In the genomic region with DNA sequence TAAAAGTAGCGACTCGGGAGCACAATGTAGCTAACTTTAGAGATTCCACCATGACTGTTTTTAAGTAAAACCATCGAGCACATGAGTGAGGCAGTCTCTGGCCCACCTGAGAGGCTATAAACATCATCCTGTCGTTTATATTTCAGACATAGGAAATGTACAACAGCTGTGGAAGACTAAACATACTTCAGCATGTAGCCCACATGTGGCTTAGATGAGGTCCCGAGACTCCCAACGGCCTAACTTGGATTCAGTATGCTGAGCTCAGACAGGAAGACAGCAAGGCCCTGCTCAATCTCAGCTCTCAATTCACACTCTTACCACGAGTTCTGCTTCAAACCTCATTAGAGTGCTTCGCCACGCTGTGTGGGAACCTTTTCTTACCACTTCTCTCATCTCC, we compare ENCODE assay signal across 18 mouse cellular contexts. TPM values are rescaled to one million over a fixed set of nuclear protein-coding genes. Genes with fewer than 3 reads are reported as not detected.
DNase-seq lines count a peak whose midpoint lies in the region; ATAC-seq and TF ChIP-seq lines count a peak whose summit lies in the region.
"Had no signal": no experiment of that assay in that cellular context is flagged by ENCODE, and none has a peak within 500 bp of the region (broad histone marks: within the 10 kb centered on the region; RNA-seq: fewer than 3 reads in every experiment).

No protein-coding gene starts in this region.

- 37% methylated on average over 9 of the region's 9 CpGs for WGBS in stomach, embryonic 14.5 days
- 49% methylated on average over 9 of the region's 9 CpGs for WGBS in stomach, postnatal 0 days
- 23% methylated on average over 9 of the region's 9 CpGs for WGBS in embryonic facial prominence, embryonic 14.5 days
- WGBS in limb, embryonic 12.5 days = 25% methylated on average over 9 of the region's 9 CpGs

- H3K9ac ChIP-seq in stomach, embryonic 14.5 days (replicated peaks; ENCODE audit: low read depth, low read length) = no peak overlapping the region
- H3K9ac ChIP-seq in stomach, postnatal 0 days (ENCODE audit: low read length) = no peak overlapping the region
- no peak overlapping the region for H3K9ac ChIP-seq in embryonic facial prominence, embryonic 14.5 days (ENCODE audit: low read depth, low read length)
- no peak overlapping the region for H3K9ac ChIP-seq in limb, embryonic 12.5 days (replicated peaks)
- H3K9ac ChIP-seq: forebrain, embryonic 13.5 days; heart, embryonic 12.5 days; liver, embryonic 15.5 days; neural tube, embryonic 12.5 days had no signal

- no peaks in the 10 kb centered on the region for H3K9me3 ChIP-seq in stomach, embryonic 14.5 days (ENCODE audit: control insufficient read depth, low read depth, low read length)
- no peaks in the 10 kb centered on the region for H3K9me3 ChIP-seq in stomach, postnatal 0 days (ENCODE audit: control insufficient read depth, low read length)
- H3K9me3 ChIP-seq in embryonic facial prominence, embryonic 14.5 days (ENCODE audit: control insufficient read depth, low read length) = no peaks in the 10 kb centered on the region
- no peaks in the 10 kb centered on the region for H3K9me3 ChIP-seq in limb, embryonic 12.5 days
- H3K9me3 ChIP-seq: forebrain, embryonic 13.5 days; G1E; heart, embryonic 12.5 days; liver, embryonic 15.5 days; megakaryocyte, embryonic 14.5 days; neural tube, embryonic 12.5 days had no signal

- DNase-seq in stomach, postnatal 0 days (ENCODE audit: low spot score) = no peak
- DNase-seq in embryonic facial prominence, embryonic 14.5 days (ENCODE audit: low spot score) = peak; percentile 88
- DNase-seq in cerebellum, postnatal 36 days = no peak
- DNase-seq in spleen, adult 12 weeks (ENCODE audit: low spot score) = no peak
- DNase-seq in spleen, postnatal 4 days (ENCODE audit: low spot score in 2 of 2) = no peak
- DNase-seq: cerebellum, adult 9-10 months; lung, postnatal 14 days; right cerebral cortex, postnatal 14 days had no signal

- no peak for TF ChIP-seq EP300 in stomach, postnatal 0 days (optimal IDR thresholded peaks at IDR 0.05)

- no peaks in the 10 kb centered on the region for H3K27me3 ChIP-seq in stomach, embryonic 14.5 days (ENCODE audit: control insufficient read depth, insufficient read depth, low read length)
- no peaks in the 10 kb centered on the region for H3K27me3 ChIP-seq in stomach, postnatal 0 days (ENCODE audit: control insufficient read depth, insufficient read depth, low read length)
- no peaks in the 10 kb centered on the region for H3K27me3 ChIP-seq in embryonic facial prominence, embryonic 14.5 days (replicated peaks; ENCODE audit: control insufficient read depth, insufficient read depth, low read length)
- no peaks in the 10 kb centered on the region for H3K27me3 ChIP-seq in limb, embryonic 12.5 days
- H3K27me3 ChIP-seq: forebrain, embryonic 13.5 days; heart, embryonic 12.5 days; liver, embryonic 15.5 days; megakaryocyte, embryonic 14.5 days; neural tube, embryonic 12.5 days had no signal

- H3K36me3 ChIP-seq in stomach, embryonic 14.5 days (ENCODE audit: control insufficient read depth, insufficient read depth, low read length) = no peaks in the 10 kb centered on the region
- H3K36me3 ChIP-seq in stomach, postnatal 0 days (ENCODE audit: control insufficient read depth, insufficient read depth, low read length) = no peaks in the 10 kb centered on the region
- H3K36me3 ChIP-seq in embryonic facial prominence, embryonic 14.5 days (ENCODE audit: control insufficient read depth, insufficient read depth, low read length) = peaks cover 22% of the 10 kb centered on the region
- H3K36me3 ChIP-seq in limb, embryonic 12.5 days = peaks cover 14% of the 10 kb centered on the region; the same call in 1 of the 2 replicates
- H3K36me3 ChIP-seq: G1E; heart, embryonic 12.5 days; liver, embryonic 15.5 days; neural tube, embryonic 12.5 days had no signal

- peaks cover 8% of the 10 kb centered on the region; the same call in 1 of the 2 replicates for H3K4me1 ChIP-seq in stomach, embryonic 14.5 days (ENCODE audit: control insufficient read depth, insufficient read depth, low read length)
- no peaks in the 10 kb centered on the region for H3K4me1 ChIP-seq in stomach, postnatal 0 days (replicated peaks; ENCODE audit: control insufficient read depth, insufficient read depth)
- peaks cover 8% of the 10 kb centered on the region; the same call in 1 of the 2 replicates for H3K4me1 ChIP-seq in embryonic facial prominence, embryonic 14.5 days (ENCODE audit: control insufficient read depth, insufficient read depth, low read length)
- peaks cover 16% of the 10 kb centered on the region for H3K4me1 ChIP-seq in limb, embryonic 12.5 days (replicated peaks)
- H3K4me1 ChIP-seq: forebrain, embryonic 13.5 days; liver, embryonic 15.5 days had no signal

- H3K4me3 ChIP-seq in stomach, embryonic 14.5 days (ENCODE audit: low read depth, low read length) = no peak overlapping the region
- no peak overlapping the region for H3K4me3 ChIP-seq in stomach, postnatal 0 days (ENCODE audit: low read depth, low read length)
- no peak overlapping the region for H3K4me3 ChIP-seq in embryonic facial prominence, embryonic 14.5 days (ENCODE audit: low read depth, low read length)
- H3K4me3 ChIP-seq in limb, embryonic 12.5 days (replicated peaks) = no peak overlapping the region
- H3K4me3 ChIP-seq: forebrain, embryonic 13.5 days; heart, embryonic 12.5 days; liver, embryonic 15.5 days; megakaryocyte, embryonic 14.5 days; neural tube, embryonic 12.5 days had no signal

- H3K4me2 ChIP-seq in stomach, embryonic 14.5 days (replicated peaks; ENCODE audit: low read depth, low read length) = no peak overlapping the region
- H3K4me2 ChIP-seq in stomach, postnatal 0 days (replicated peaks; ENCODE audit: low read depth) = no peak overlapping the region
- no peak overlapping the region for H3K4me2 ChIP-seq in embryonic facial prominence, embryonic 14.5 days (ENCODE audit: low read depth, low read length)
- H3K4me2 ChIP-seq in limb, embryonic 12.5 days = no peak overlapping the region
- H3K4me2 ChIP-seq: forebrain, embryonic 13.5 days; heart, embryonic 12.5 days; liver, embryonic 15.5 days; neural tube, embryonic 12.5 days had no signal

- no peak for TF ChIP-seq CTCF in stomach, postnatal 0 days (IDR thresholded peaks at IDR 0.05; ENCODE audit: low read depth)

- ATAC-seq in stomach, embryonic 14.5 days (ENCODE audit: insufficient number of reproducible peaks, insufficient read depth, low FRiP score, low read depth) = peak; percentile 65; the same call in 1 of the 2 replicates
- no peak for ATAC-seq in stomach, postnatal 0 days (ENCODE audit: low FRiP score, low TSS enrichment)
- ATAC-seq in embryonic facial prominence, embryonic 14.5 days (ENCODE audit: low read depth) = peak; percentile 87; the same call in 1 of the 2 replicates
- ATAC-seq in limb, embryonic 12.5 days (ENCODE audit: insufficient number of reproducible peaks, insufficient read depth, low FRiP score, low TSS enrichment, low read depth) = peak; percentile 85
- ATAC-seq: CD4-positive, CD25-positive, alpha-beta regulatory T cell, adult 4 months; forebrain, embryonic 13.5 days; hindbrain, postnatal 0 days had no signal

- peak overlapping the region; percentile 12; the same call in 1 of the 2 replicates for H3K27ac ChIP-seq in stomach, embryonic 14.5 days (ENCODE audit: low read length)
- no peak overlapping the region for H3K27ac ChIP-seq in stomach, postnatal 0 days (replicated peaks)
- peak overlapping the region; percentile 54 for H3K27ac ChIP-seq in embryonic facial prominence, embryonic 14.5 days (replicated peaks; ENCODE audit: low read depth, low read length)
- peak overlapping the region; percentile 80 for H3K27ac ChIP-seq in limb, embryonic 12.5 days
- H3K27ac ChIP-seq: forebrain, embryonic 13.5 days; hindbrain, postnatal 0 days; liver, embryonic 15.5 days; neural tube, embryonic 12.5 days had no signal

RNA-seq across cellular contexts. Expression of gene Angptl1, which starts 14.0 kb away (rescaled TPM):
- polyA plus RNA-seq in stomach, embryonic 14.5 days (2014; fragmentation: Nextera tagmentation; extraction: Ambion mirVana) = 23.0 and 24.7 TPM in 2 replicates
- 7.6 and 8.0 TPM in 2 replicates for polyA plus RNA-seq in stomach, postnatal 0 days (2015; fragmentation: Nextera tagmentation; extraction: Ambion mirVana)
- polyA plus RNA-seq in embryonic facial prominence, embryonic 14.5 days (2014; fragmentation: Nextera tagmentation; extraction: Ambion mirVana) = 72.0 TPM in 2 replicates
- 12.8 and 14.0 TPM in 2 replicates for polyA plus RNA-seq in limb, embryonic 12.5 days (2016; fragmentation: Nextera tagmentation; extraction: Ambion mirVana)
- polyA plus RNA-seq: G1E had no signal
